Mouse (Mus musculus) E14TG2a.4 (cell line): Measurements from ENCODE around the gene Dmgdh.

ENCODE experiments used
- CTCF ChIP-seq: conservative IDR thresholded peaks from 2 replicates; pipeline ENCODE4 v1.5.1; 2014; ENCODE audit warnings: low read length
- NANOG ChIP-seq: IDR thresholded peaks from 2 replicates; pipeline ENCODE4 v1.6.1; 2014; ENCODE audit warnings: borderline replicate concordance, low read length, mixed read lengths
- POU5F1 ChIP-seq: IDR thresholded peaks from 2 replicates; pipeline ENCODE4 v1.6.1; 2014; ENCODE audit warnings: low read length, borderline replicate concordance

GRCm38 (mm10) chr13:93772861-93773260 is 98.6 kb downstream of the Dmgdh start:
- no peak for TF ChIP-seq CTCF
- no peak for TF ChIP-seq NANOG
- no peak for TF ChIP-seq POU5F1
